Mouse (Mus musculus) kidney, adult 2 months (tissue): Measurements from ENCODE around the gene Slc35g2. TPM values are rescaled to one million over a fixed set of nuclear protein-coding genes. Genes with fewer than 3 reads are reported as not detected.
A peak's percentile ranks its signal among the peaks of the same experiment; 100 is the strongest.

Experiments used
- DNase-seq: peaks from one replicate; pipeline ENCODE4 v3.0.0; 2021
- H3K27ac ChIP-seq: fragments of 200-500 bp; 2 replicates; pipeline ENCODE4 v1.5.1; 2012; ENCODE audit warnings: low read depth, low read length, control low read depth, inconsistent platforms; ENCODE audit not compliant: insufficient read depth
- H3K27me3 ChIP-seq: fragments of 200-500 bp; replicated peaks from 2 replicates; pipeline ENCODE4 v1.6.1; 2012; ENCODE audit warnings: mild to moderate bottlenecking, moderate library complexity, low read length, inconsistent platforms; ENCODE audit not compliant: control insufficient read depth, insufficient read depth
- H3K36me3 ChIP-seq: fragments of 200-500 bp; 2 replicates; pipeline ENCODE4 v1.6.1; 2012; ENCODE audit warnings: mild to moderate bottlenecking, moderate library complexity, low read length, inconsistent platforms; ENCODE audit not compliant: control insufficient read depth, insufficient read depth
- H3K4me1 ChIP-seq: fragments of 200-500 bp; 2 replicates; pipeline ENCODE4 v1.6.1; 2011; ENCODE audit warnings: low read length; ENCODE audit not compliant: control insufficient read depth, insufficient read depth
- H3K4me3 ChIP-seq: fragments of 200-500 bp; 2 replicates; pipeline ENCODE4 v1.5.1; 2011; ENCODE audit warnings: mild to moderate bottlenecking, low read depth, low read length, control low read depth; ENCODE audit not compliant: insufficient read depth
- CTCF ChIP-seq: fragments of 200-500 bp; conservative IDR thresholded peaks from 2 replicates; pipeline ENCODE4 v1.5.1; 2011; ENCODE audit warnings: low read depth, mild to moderate bottlenecking, control low read depth, low read length, moderate library complexity, mixed read lengths; ENCODE audit not compliant: insufficient read depth, insufficient read length
- POLR2A ChIP-seq: fragments of 200-500 bp; IDR thresholded peaks from one replicate; pipeline ENCODE4 v1.6.1; 2011; ENCODE audit warnings: low read depth, low read length, control low read depth
- whole genome bisulfite sequencing: fragments of 180-500 bp; shearing (Covaris S2); methylation state at CpG from one replicate; pipeline ENCODE4 v1.1.7; 2018; 5-methylcytosine and 5-hydroxymethylcytosine counted together
- polyA plus RNA-seq: library from polyadenylated mRNA; depleted of rRNA; stranded (reverse); fragments of >200 nt; gene quantifications from 2 replicates; pipeline ENCODE4 v1.2.3, GENCODE M21; 2012

The Slc35g2 gene
- polyA plus RNA-seq, 1 experiment: 2.3 TPM

GRCm38 (mm10) chr9:100599761-100600328 is 29.0 kb upstream of the Slc35g2 start:
- no peak for DNase-seq
- Histone ChIP-seq H3K27ac (no peak overlapping the region), H3K4me3 (no peak overlapping the region), H3K36me3 (no peaks in the 10 kb centered on the region), H3K4me1 (no peaks in the 10 kb centered on the region), H3K27me3 (no peaks in the 10 kb centered on the region)
- 76% methylated on average over 3 of the region's 3 CpGs for WGBS
- no peak for TF ChIP-seq CTCF
- TF ChIP-seq POLR2A: no peak

DNA sequence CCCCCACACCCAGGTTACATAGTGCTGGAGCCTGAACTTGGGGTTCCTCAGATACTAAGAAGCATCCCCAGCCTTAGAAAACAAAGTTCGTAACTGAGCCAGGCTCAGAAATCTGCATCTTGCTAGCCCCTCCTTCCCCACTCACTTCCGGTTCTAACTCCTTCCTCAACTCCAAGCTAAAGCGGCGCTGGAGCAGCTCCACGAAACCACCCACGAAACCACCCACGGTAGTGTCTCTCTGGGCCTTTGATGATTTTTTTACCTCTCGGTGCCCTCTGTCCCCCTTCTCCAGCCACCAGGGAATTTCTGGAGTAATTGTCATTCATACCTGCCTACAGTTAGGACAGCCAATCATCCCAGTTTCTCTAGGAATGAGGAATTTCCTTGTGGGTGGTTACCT is 26.7 kb upstream of the Slc35g2 start, which contains the start of gene Stag1:
Gene Stag1 (plus strand): TSS at position 253 of the 400 bp plus-strand sequence.
- H3K27me3 ChIP-seq: no peaks in the 10 kb centered on the region
- WGBS: 88% methylated on average over 8 of the region's 8 CpGs
- no peak for TF ChIP-seq POLR2A
- no peaks in the 10 kb centered on the region for H3K36me3 ChIP-seq
- no peak within 1 kb of the TSS for H3K27ac ChIP-seq
- H3K4me3 ChIP-seq: no peak within 1 kb of the TSS
- DNase-seq: no peak
- H3K4me1 ChIP-seq: no peaks in the 10 kb centered on the region

GRCm38 (mm10) chr9:100596317-100596716 is 25.4 kb upstream of the Slc35g2 start:
- no peaks in the 10 kb centered on the region for H3K4me1 ChIP-seq
- H3K27me3 ChIP-seq: no peaks in the 10 kb centered on the region
- DNase-seq: no peak
- no peak for TF ChIP-seq CTCF
- TF ChIP-seq POLR2A: no peak
- H3K27ac ChIP-seq: no peak overlapping the region
- WGBS: 90% methylated on average over 8 of the region's 8 CpGs
- H3K36me3 ChIP-seq: no peaks in the 10 kb centered on the region
- H3K4me3 ChIP-seq: no peak overlapping the region

GRCm38 (mm10) chr9:100590462-100590861 is 19.6 kb upstream of the Slc35g2 start:
- no peaks in the 10 kb centered on the region for H3K36me3 ChIP-seq
- no peak for DNase-seq
- TF ChIP-seq CTCF (no peak), POLR2A (no peak)
- H3K4me3 ChIP-seq: no peak overlapping the region
- H3K27me3 ChIP-seq: no peaks in the 10 kb centered on the region
- H3K27ac ChIP-seq: no peak overlapping the region
- WGBS: 67% methylated on average over 4 of the region's 4 CpGs
- H3K4me1 ChIP-seq: no peaks in the 10 kb centered on the region

DNA sequence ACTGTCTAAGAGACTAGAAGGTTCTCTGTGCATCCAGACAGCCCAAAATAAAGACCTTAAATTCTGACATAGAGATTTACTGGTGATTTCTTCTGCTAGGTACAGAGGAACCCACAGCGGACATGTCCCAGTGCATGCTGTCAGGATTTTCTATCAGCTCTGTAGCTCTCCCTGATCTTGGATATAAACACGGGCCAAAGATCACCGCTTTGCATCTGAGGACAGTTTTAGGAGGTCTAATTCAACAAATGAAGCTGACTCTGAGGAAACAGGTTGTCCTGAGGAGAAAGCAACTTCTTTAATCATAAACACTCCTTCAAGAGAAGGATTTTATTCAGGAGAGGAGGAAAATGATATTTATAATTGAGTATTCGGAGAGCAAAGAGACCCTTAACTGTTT is 13.1 kb upstream of the Slc35g2 start:
- no peak overlapping the region for H3K27ac ChIP-seq
- no peak for DNase-seq
- H3K4me3 ChIP-seq: no peak overlapping the region
- H3K4me1 ChIP-seq: peaks cover 8% of the 10 kb centered on the region
- TF ChIP-seq CTCF (no peak), POLR2A (no peak)
- 72% methylated on average over 4 of the region's 4 CpGs for WGBS
- no peaks in the 10 kb centered on the region for H3K36me3 ChIP-seq
- no peaks in the 10 kb centered on the region for H3K27me3 ChIP-seq

GRCm38 (mm10) chr9:100582883-100583575 is 12.1 kb upstream of the Slc35g2 start:
- H3K27ac ChIP-seq: peak overlapping the region; percentile 88
- H3K4me1 ChIP-seq: peaks cover 8% of the 10 kb centered on the region
- H3K4me3 ChIP-seq: no peak overlapping the region

DNA sequence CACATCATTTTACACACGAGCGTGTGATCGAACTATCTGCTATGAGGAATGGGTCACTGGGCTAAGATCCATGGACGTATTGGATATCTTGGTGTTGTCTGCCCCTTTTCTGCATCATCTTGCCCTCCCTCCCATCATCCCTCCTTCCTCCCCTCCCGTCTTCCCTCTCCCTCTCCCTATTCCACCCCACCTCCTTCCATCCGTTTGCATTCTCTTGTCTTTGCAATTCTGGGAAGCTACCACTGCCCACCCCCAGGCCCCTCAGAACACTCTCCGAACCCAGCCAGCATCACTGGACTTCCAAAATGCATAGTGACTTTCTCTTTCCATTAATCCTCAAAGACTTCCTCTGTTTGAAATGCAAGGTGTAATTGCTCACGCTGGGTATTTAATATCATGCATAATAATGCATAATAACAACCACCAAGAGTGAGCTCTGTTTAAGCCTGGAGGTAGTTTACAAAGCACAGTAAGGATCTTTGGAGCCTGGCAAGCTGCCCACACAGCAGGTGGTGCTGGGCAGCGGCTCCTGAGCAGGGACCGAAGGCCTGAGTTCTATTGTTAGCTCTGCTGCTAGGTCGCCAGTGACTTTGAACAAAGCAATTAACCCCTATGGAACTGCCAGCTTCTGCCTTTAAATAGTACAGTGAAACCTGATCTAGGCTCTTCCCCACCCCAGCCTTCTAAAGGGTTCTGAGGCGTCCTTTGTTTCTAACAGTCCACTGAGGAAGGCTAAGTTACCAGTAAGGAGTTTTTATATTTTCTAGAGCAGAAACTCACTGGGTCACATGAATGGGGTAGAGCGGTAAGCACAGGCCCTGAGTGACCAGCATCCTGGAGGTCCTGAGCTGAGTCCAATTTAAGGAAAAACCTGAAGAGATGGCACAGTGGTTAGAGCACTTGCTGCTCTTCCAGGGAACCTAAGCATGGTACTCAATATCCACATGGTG is 10.9 kb upstream of the Slc35g2 start:
- Histone ChIP-seq H3K4me1 (peaks cover 8% of the 10 kb centered on the region), H3K27me3 (no peaks in the 10 kb centered on the region), H3K4me3 (no peak overlapping the region), H3K27ac (peak overlapping the region; percentile 67), H3K36me3 (no peaks in the 10 kb centered on the region)
- 53% methylated on average over 13 of the region's 13 CpGs for WGBS
- peak; percentile 91 for DNase-seq
- TF ChIP-seq POLR2A (no peak), CTCF (no peak)

More at GRCm38 (mm10) chr9:100582883-100583575, 12.1 kb upstream of the Slc35g2 start:
- peak; percentile 82 for DNase-seq
- no peaks in the 10 kb centered on the region for H3K27me3 ChIP-seq
- TF ChIP-seq CTCF (no peak), POLR2A (no peak)
- WGBS: 34% methylated on average over 13 of the region's 13 CpGs
- H3K36me3 ChIP-seq: no peaks in the 10 kb centered on the region
